Mouse (Mus musculus): ENCODE data around the gene Fmc1. TPM values are rescaled to one million over a fixed set of nuclear protein-coding genes. Genes with fewer than 3 reads are reported as not detected.
"Not testable (repeated sequence)": the region's sequence is repeated elsewhere in the genome, so short reads cannot be mapped to it uniquely, and the experiment has no call there.

Fmc1 gene
- polyA plus RNA-seq, 1 experiment from 2014 or later, result 148 TPM

GRCm38 (mm10) chr6:38549840-38550239 lies 16.5 kb downstream of the Fmc1 start:
- not testable (repeated sequence) for ATAC-seq (ENCODE audit: insufficient number of reproducible peaks, insufficient read depth, low FRiP score, low read depth); H3K27me3 ChIP-seq (ENCODE audit: control insufficient read depth, insufficient read depth, low read length); H3K27ac ChIP-seq (ENCODE audit: low read length); H3K36me3 ChIP-seq (ENCODE audit: control insufficient read depth, insufficient read depth, low read length); H3K9me3 ChIP-seq (ENCODE audit: control insufficient read depth, low read depth, low read length)
- Histone ChIP-seq H3K4me1 (ENCODE audit: control insufficient read depth, insufficient read depth, low read length) (peaks cover 12% of the 10 kb centered on the region; the same call in 1 of the 2 replicates), H3K4me2 (replicated peaks; ENCODE audit: low read depth, low read length) (peak overlapping the region; percentile 66), H3K4me3 (ENCODE audit: low read depth, low read length) (peak overlapping the region; percentile 72; the same call in 1 of the 2 replicates), H3K9ac (replicated peaks; ENCODE audit: low read depth, low read length) (0 out of 2 replicates have a peak overlapping the region, but pooled peaks have one; percentile 90)
- 82% methylated on average over 6 of the region's 6 CpGs for whole genome bisulfite sequencing

DNA sequence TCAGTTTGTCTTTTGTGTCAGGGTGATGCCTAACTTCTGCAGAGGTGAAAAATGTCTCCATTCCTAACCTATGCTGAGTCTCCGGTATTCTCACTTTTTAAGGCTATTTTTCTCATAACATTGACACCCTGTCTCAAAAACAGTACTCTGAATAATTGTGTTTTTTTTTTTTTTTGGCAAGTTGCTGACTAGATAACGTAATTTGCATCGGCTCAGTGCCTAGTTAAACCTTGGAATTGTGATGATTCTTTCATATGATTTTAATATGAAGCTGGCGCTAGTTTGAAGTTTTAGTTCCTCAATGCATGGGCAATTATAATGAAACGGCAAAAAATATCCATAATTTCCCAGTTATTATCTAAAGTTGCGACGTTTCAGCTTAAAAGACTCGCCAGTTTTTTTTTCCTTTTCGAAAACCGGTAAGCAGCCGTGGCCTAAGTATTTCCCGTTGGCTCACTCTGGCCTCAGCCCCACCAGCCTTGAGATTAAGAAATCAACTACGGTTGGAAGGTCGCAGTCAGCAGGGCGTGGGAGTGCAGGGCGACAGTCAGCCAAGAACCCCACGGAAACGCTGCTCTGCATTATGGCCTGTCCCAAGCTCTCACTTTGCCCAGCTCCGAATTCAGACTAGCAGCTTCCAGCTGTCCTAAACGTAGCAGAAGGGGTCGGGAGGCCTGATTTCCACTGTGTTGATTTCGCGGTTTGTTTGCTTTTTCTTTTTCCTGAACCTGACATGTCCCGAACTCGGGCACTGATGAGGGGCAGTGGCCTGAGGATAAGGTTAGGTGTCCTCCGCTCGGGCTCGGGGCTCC lies 17.2 kb downstream of the Fmc1 start:
- H3K9me3 ChIP-seq (ENCODE audit: control insufficient read depth, low read depth, low read length), result no peaks in the 10 kb centered on the region
- H3K36me3 ChIP-seq (ENCODE audit: control insufficient read depth, insufficient read depth, low read length), result peaks cover 4% of the 10 kb centered on the region; the same call in 1 of the 2 replicates
- H3K4me3 ChIP-seq (ENCODE audit: low read depth, low read length), result peak overlapping the region; percentile 72
- WGBS, result 5% methylated on average over 28 of the region's 28 CpGs
- H3K4me2 ChIP-seq (replicated peaks; ENCODE audit: low read depth, low read length), result peak overlapping the region; percentile 66
- peak overlapping the region; percentile 99 for H3K27ac ChIP-seq (ENCODE audit: low read length)
- H3K9ac ChIP-seq (replicated peaks; ENCODE audit: low read depth, low read length), result peak overlapping the region; percentile 90
- peak; percentile 15 for ATAC-seq (ENCODE audit: insufficient number of reproducible peaks, insufficient read depth, low FRiP score, low read depth)
- peaks cover 12% of the 10 kb centered on the region; the same call in 1 of the 2 replicates for H3K4me1 ChIP-seq (ENCODE audit: control insufficient read depth, insufficient read depth, low read length)
- H3K27me3 ChIP-seq (ENCODE audit: control insufficient read depth, insufficient read depth, low read length), result no peaks in the 10 kb centered on the region

- peak within 1 kb of the TSS; percentile 66 for H3K4me2 ChIP-seq (replicated peaks; ENCODE audit: low read depth, low read length)
- H3K4me3 ChIP-seq (ENCODE audit: low read depth, low read length), result peak within 1 kb of the TSS; percentile 72
- H3K9ac ChIP-seq (replicated peaks; ENCODE audit: low read depth, low read length), result peak within 1 kb of the TSS; percentile 94
- no peaks in the 10 kb centered on the region for H3K9me3 ChIP-seq (ENCODE audit: control insufficient read depth, low read depth, low read length)
- no peaks in the 10 kb centered on the region for H3K27me3 ChIP-seq (ENCODE audit: control insufficient read depth, insufficient read depth, low read length)
- H3K36me3 ChIP-seq (ENCODE audit: control insufficient read depth, insufficient read depth, low read length), result peaks cover 4% of the 10 kb centered on the region; the same call in 1 of the 2 replicates
- peaks cover 12% of the 10 kb centered on the region; the same call in 1 of the 2 replicates for H3K4me1 ChIP-seq (ENCODE audit: control insufficient read depth, insufficient read depth, low read length)
- peak within 1 kb of the TSS; percentile 99 for H3K27ac ChIP-seq (ENCODE audit: low read length)
- WGBS, result under 1% methylated on average over 82 of the region's 98 CpGs
- ATAC-seq (ENCODE audit: insufficient number of reproducible peaks, insufficient read depth, low FRiP score, low read depth), result peak; percentile 90
Observed at GRCm38 (mm10) chr6:38551062-38551988, 18.0 kb downstream of the Fmc1 start, which contains the start of gene Luc7l2. Luc7l2 (plus strand) TSS chr6:38551334.

DNA sequence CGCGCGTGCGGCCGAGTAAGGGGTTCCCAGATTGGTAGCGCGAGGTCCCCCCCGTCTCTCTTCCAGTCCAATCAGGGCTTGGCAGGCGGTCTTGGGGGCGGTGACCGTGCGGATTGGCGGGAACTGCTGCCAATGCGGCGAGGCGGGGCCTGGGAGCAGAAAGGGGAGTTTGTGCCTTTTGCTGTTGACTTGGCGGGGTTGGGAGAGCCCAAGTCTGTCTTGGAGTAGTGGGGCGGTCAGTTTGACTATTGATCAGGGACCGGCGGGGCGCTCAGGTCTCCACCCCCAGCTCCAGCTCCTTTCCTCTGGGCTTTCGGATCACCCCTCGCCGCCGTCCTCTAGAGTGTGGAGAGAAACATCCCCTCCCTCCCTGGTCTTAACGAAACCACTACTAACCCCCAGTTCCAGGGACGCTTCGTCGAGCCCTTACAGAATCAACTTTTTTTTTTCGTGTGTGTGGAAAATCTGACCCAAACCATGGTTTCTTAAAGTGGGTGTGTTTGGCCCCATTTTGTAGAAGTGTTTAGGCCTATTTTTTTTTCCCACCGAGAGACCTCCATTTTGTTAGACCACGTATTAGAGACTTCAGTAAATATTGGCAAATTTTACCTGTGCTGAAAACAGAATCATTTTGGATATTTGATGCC lies 18.8 kb downstream of the Fmc1 start:
- under 1% methylated on average over 31 of the region's 32 CpGs for WGBS

GRCm38 (mm10) chr6:38552636-38553000 lies 19.3 kb downstream of the Fmc1 start:
- no peak overlapping the region; the same call in 1 of the 2 replicates for H3K27ac ChIP-seq (ENCODE audit: low read length)
- no peaks in the 10 kb centered on the region for H3K9me3 ChIP-seq (ENCODE audit: control insufficient read depth, low read depth, low read length)
- H3K4me3 ChIP-seq (ENCODE audit: low read depth, low read length), result peak overlapping the region; percentile 72
- H3K9ac ChIP-seq (replicated peaks; ENCODE audit: low read depth, low read length), result peak overlapping the region; percentile 66
- no peak for ATAC-seq (ENCODE audit: insufficient number of reproducible peaks, insufficient read depth, low FRiP score, low read depth)
- peaks cover 4% of the 10 kb centered on the region; the same call in 1 of the 2 replicates for H3K36me3 ChIP-seq (ENCODE audit: control insufficient read depth, insufficient read depth, low read length)
- WGBS, result 15% methylated on average over 5 of the region's 5 CpGs
- peaks cover 12% of the 10 kb centered on the region; the same call in 1 of the 2 replicates for H3K4me1 ChIP-seq (ENCODE audit: control insufficient read depth, insufficient read depth, low read length)
- no peaks in the 10 kb centered on the region for H3K27me3 ChIP-seq (ENCODE audit: control insufficient read depth, insufficient read depth, low read length)
- peak overlapping the region; percentile 38 for H3K4me2 ChIP-seq (replicated peaks; ENCODE audit: low read depth, low read length)

More for the DNA sequence above, 18.8 kb downstream of the Fmc1 start:
- Histone ChIP-seq H3K4me1 (ENCODE audit: control insufficient read depth, insufficient read depth, low read length) (peaks cover 12% of the 10 kb centered on the region; the same call in 1 of the 2 replicates), H3K27me3 (ENCODE audit: control insufficient read depth, insufficient read depth, low read length) (no peaks in the 10 kb centered on the region), H3K4me2 (replicated peaks; ENCODE audit: low read depth, low read length) (peak overlapping the region; percentile 38), H3K27ac (ENCODE audit: low read length) (peak overlapping the region; percentile 99), H3K36me3 (ENCODE audit: control insufficient read depth, insufficient read depth, low read length) (peaks cover 4% of the 10 kb centered on the region; the same call in 1 of the 2 replicates), H3K9me3 (ENCODE audit: control insufficient read depth, low read depth, low read length) (no peaks in the 10 kb centered on the region), H3K9ac (replicated peaks; ENCODE audit: low read depth, low read length) (peak overlapping the region; percentile 94), H3K4me3 (ENCODE audit: low read depth, low read length) (peak overlapping the region; percentile 72)
- ATAC-seq (ENCODE audit: insufficient number of reproducible peaks, insufficient read depth, low FRiP score, low read depth), result peak; percentile 96

- Histone ChIP-seq H3K36me3 (ENCODE audit: control insufficient read depth, insufficient read depth, low read length) (peaks cover 30% of the 10 kb centered on the region), H3K4me1 (ENCODE audit: control insufficient read depth, insufficient read depth, low read length) (no peaks in the 10 kb centered on the region), H3K4me2 (replicated peaks; ENCODE audit: low read depth, low read length) (no peak overlapping the region), H3K27me3 (ENCODE audit: control insufficient read depth, insufficient read depth, low read length) (no peaks in the 10 kb centered on the region), H3K4me3 (ENCODE audit: low read depth, low read length) (no peak overlapping the region), H3K27ac (ENCODE audit: low read length) (no peak overlapping the region), H3K9ac (replicated peaks; ENCODE audit: low read depth, low read length) (no peak overlapping the region), H3K9me3 (ENCODE audit: control insufficient read depth, low read depth, low read length) (no peaks in the 10 kb centered on the region)
- WGBS, result 77% methylated on average over 2 of the region's 2 CpGs
- no peak for ATAC-seq (ENCODE audit: insufficient number of reproducible peaks, insufficient read depth, low FRiP score, low read depth)
Observed at GRCm38 (mm10) chr6:38576096-38576495, 42.8 kb downstream of the Fmc1 start.

GRCm38 (mm10) chr6:38580112-38580857 lies 47.0 kb downstream of the Fmc1 start:
- Histone ChIP-seq H3K4me3 (ENCODE audit: low read depth, low read length) (no peak overlapping the region), H3K4me2 (replicated peaks; ENCODE audit: low read depth, low read length) (no peak overlapping the region), H3K36me3 (ENCODE audit: control insufficient read depth, insufficient read depth, low read length) (peaks cover 21% of the 10 kb centered on the region), H3K27me3 (ENCODE audit: control insufficient read depth, insufficient read depth, low read length) (no peaks in the 10 kb centered on the region), H3K9me3 (ENCODE audit: control insufficient read depth, low read depth, low read length) (no peaks in the 10 kb centered on the region), H3K4me1 (ENCODE audit: control insufficient read depth, insufficient read depth, low read length) (no peaks in the 10 kb centered on the region), H3K27ac (ENCODE audit: low read length) (no peak overlapping the region), H3K9ac (replicated peaks; ENCODE audit: low read depth, low read length) (no peak overlapping the region)
- WGBS, result 95% methylated on average over 3 of the region's 3 CpGs
- ATAC-seq (ENCODE audit: insufficient number of reproducible peaks, insufficient read depth, low FRiP score, low read depth), result no peak
